Mouse (Mus musculus): ENCODE measurements at regions not wholly inside any gene's neighbourhood (a gene's known extent, or its start where the extent isn't known, plus 50 kb on each side); places are given as distances from the start of the nearest gene placed in this dataset.

DNA sequence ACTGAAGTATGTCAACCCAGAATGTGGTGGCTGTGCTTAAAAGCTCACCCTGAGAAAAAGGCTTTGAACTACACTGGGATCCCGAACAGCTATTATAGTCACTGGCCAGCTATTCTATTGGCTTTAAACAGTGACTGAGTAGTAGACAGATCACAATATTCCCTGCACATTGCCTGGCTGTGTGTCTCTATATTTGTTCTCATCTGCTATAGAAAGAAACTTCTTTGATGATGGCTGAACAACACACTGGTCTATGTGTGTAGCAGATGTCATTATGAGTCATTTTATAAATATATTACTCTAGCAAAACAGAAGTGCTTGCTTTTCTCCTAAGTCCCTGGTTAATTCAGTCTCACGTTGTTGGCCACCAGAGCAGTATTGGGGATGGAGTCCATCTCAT lies 152.1 kb upstream of the Slco6d1 start:
- peak in 1 of 2 experiments; percentile 18 for DNase-seq (ENCODE audit: low spot score in 2 of 2)

GRCm38 (mm10) chr1:98270212-98270611 lies 150.7 kb upstream of the Slco6d1 start:
- DNase-seq (ENCODE audit: low spot score in 2 of 2) = no peak

GRCm38 (mm10) chr1:98273966-98274616 lies 146.8 kb upstream of the Slco6d1 start:
- DNase-seq (ENCODE audit: low spot score in 2 of 2) = no peak

DNA sequence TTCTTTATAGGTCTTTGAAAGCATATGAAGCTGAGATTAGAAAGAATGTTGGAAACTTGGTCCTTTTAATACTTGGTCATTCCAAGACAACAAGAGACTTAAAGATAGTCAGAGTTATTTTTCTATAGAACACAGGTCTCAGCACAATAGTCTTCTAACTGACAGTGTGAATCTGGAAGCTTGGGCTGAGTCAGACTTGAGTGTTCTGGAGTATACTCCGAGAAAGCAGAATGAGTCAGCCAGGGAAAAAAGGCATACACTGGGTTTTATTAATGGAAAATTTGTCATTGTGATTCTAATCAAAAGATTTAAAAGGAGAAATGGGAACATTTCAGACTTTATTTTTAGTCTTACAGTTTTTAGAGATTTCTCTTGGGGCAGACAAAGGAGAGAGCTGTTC lies 145.4 kb upstream of the Slco6d1 start:
- peak in 1 of 2 experiments; percentile 8 for DNase-seq (ENCODE audit: low spot score in 2 of 2)

- no peak for DNase-seq (ENCODE audit: low spot score in 2 of 2)
Measured at GRCm38 (mm10) chr1:98279446-98280048, 141.4 kb upstream of the Slco6d1 start.

- DNase-seq (ENCODE audit: low spot score in 2 of 2) = no peak
Measured at GRCm38 (mm10) chr1:98280263-98281052, 140.5 kb upstream of the Slco6d1 start.

DNA sequence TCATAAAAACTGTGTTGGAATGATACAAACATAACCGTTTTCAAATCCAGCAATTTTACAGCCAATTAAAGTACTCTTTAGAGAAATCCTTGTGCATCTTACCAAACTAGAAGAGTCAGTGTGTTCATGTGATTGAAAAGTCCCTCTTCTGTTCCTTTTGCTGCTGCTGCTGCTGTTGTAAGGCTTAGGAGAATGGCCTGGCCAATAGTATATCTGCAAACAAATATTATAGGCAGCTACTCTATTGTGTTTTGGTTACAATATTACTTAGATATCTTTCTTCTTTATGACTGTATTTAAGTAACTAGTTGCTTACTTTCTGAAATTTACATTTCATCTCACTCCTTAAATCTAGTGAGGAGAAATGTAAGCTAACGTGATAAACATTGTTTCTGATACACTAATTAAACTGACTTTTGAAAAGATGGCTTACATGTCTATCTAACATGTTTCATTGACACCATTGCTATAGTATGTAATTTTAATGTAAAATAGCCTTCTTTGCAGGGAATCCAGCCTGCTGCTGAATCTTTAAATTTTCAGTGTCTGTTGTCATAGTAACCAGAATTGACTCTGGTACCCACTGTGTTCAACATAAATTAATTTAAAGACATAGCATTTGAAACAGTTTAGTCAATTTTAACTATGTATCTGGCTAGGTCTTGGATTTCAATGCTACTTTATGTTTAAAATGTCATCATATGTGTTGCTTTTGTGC lies 139.7 kb upstream of the Slco6d1 start:
- no peak for DNase-seq (ENCODE audit: low spot score in 2 of 2)

- no peak for DNase-seq (ENCODE audit: low spot score in 2 of 2)
Measured at GRCm38 (mm10) chr1:98281771-98282149, 139.2 kb upstream of the Slco6d1 start.

GRCm38 (mm10) chr1:98303166-98303565 lies 117.8 kb upstream of the Slco6d1 start:
- peak in 1 of 2 experiments; percentile 2 for DNase-seq (ENCODE audit: low spot score in 2 of 2)

DNA sequence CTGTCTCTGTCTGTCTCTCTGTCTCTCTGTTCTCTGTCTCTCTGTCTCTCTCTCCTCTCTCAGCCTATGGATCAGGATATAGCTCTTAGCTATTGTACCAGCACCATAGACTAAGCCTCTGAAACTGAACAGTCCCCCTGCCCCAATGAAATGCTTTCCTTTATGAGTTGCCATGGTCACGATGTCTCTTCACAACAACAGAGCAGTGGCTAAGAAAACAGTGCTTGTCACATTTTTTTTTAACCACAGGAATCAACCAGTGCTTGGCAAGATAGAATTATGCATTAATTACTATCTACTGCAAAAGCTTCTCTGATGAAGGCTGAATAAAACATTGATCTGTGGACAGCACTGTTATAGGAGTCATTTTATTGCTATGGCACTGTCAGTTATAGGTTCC lies 114.6 kb upstream of the Slco6d1 start:
- no peak for DNase-seq (ENCODE audit: low spot score in 2 of 2)

- DNase-seq (ENCODE audit: low spot score in 2 of 2) = no peak
Measured at GRCm38 (mm10) chr1:98307519-98307918, 113.4 kb upstream of the Slco6d1 start.

DNA sequence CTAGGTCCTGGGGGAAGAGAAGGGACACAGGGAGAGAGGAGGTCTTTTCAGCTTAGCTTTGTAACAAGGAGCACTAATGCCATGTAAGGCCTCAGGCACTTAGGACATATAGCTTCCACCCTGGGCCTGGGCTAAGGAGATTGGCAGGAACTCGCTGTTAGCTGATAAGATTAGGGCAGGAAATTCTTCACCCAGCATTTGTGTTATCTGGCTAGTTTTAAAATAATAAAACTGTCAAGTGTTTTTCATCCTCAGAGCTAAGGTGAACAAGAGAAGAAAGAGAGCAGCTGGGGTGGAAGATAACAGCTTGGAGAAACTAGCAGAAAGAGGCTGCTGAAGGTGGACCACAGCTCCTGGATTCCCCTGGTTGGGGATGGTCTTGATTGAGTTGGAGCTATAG lies 111.0 kb upstream of the Slco6d1 start:
- no peak for DNase-seq (ENCODE audit: low spot score in 2 of 2)

GRCm38 (mm10) chr1:98350095-98350549 lies 70.8 kb upstream of the Slco6d1 start:
- DNase-seq (ENCODE audit: low spot score in 2 of 2) = peak; percentile 22 to 58

DNA sequence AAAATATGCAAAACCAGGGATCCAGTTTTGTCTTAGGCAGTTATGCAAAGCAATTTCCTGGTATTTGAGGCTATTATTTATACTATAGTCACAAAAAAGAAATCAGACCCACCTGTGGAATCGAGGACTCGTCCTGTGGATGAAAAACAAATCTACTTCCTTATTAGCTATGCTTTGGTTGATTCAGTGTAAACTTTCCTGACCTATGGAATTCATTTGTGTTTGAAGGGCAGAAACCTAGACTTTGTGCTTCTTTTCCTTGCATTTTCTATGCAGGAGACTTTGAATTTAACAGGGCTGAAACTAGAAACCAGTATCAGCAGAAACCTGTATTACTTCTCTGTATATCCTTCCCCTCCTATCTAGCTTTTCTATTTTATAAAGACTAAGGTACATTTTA lies 70.2 kb upstream of the Slco6d1 start:
- DNase-seq (ENCODE audit: low spot score in 2 of 2) = no peak

GRCm38 (mm10) chr1:98351530-98351929 lies 69.4 kb upstream of the Slco6d1 start:
- no peak for DNase-seq (ENCODE audit: low spot score in 2 of 2)

All from left cerebral cortex, adult 9 months (tissue).